Mouse (Mus musculus): ENCODE data around the gene Gpsm1. TPM values are rescaled to one million over a fixed set of nuclear protein-coding genes. Genes with fewer than 3 reads are reported as not detected.

Gpsm1 gene
- total RNA-seq, 1 experiment from 2014 or later, result 19.9 TPM

GRCm38 (mm10) chr2:26324917-26325316 lies 9.6 kb downstream of the Gpsm1 start:
- ATAC-seq (replicated peaks in 1 of 2; ENCODE audit: insufficient read depth in 1 of 2, low FRiP score in 2 of 2, low TSS enrichment in 1 of 2, low read depth in 1 of 2, poor library complexity in 2 of 2, severe bottlenecking in 2 of 2), result no peak

- peak; percentile 73 to 83 for ATAC-seq (replicated peaks in 1 of 2; ENCODE audit: insufficient read depth in 1 of 2, low FRiP score in 2 of 2, low TSS enrichment in 1 of 2, low read depth in 1 of 2, poor library complexity in 2 of 2, severe bottlenecking in 2 of 2)
Observed at GRCm38 (mm10) chr2:26325386-26326181, 10.3 kb downstream of the Gpsm1 start.

- ATAC-seq (replicated peaks in 1 of 2; ENCODE audit: insufficient read depth in 1 of 2, low FRiP score in 2 of 2, low TSS enrichment in 1 of 2, low read depth in 1 of 2, poor library complexity in 2 of 2, severe bottlenecking in 2 of 2), result peak; percentile 38 to 61
Observed at GRCm38 (mm10) chr2:26327852-26328251, 12.5 kb downstream of the Gpsm1 start.

- no peak for ATAC-seq (replicated peaks in 1 of 2; ENCODE audit: insufficient read depth in 1 of 2, low FRiP score in 2 of 2, low TSS enrichment in 1 of 2, low read depth in 1 of 2, poor library complexity in 2 of 2, severe bottlenecking in 2 of 2)
Observed at GRCm38 (mm10) chr2:26329402-26329801, 14.1 kb downstream of the Gpsm1 start.

- no peak for ATAC-seq (replicated peaks in 1 of 2; ENCODE audit: insufficient read depth in 1 of 2, low FRiP score in 2 of 2, low TSS enrichment in 1 of 2, low read depth in 1 of 2, poor library complexity in 2 of 2, severe bottlenecking in 2 of 2)
Observed at GRCm38 (mm10) chr2:26330056-26330468, 14.7 kb downstream of the Gpsm1 start.

GRCm38 (mm10) chr2:26330702-26331101 lies 15.4 kb downstream of the Gpsm1 start:
- ATAC-seq (replicated peaks in 1 of 2; ENCODE audit: insufficient read depth in 1 of 2, low FRiP score in 2 of 2, low TSS enrichment in 1 of 2, low read depth in 1 of 2, poor library complexity in 2 of 2, severe bottlenecking in 2 of 2), result no peak

GRCm38 (mm10) chr2:26338302-26339203 lies 23.2 kb downstream of the Gpsm1 start:
- ATAC-seq (replicated peaks in 1 of 2; ENCODE audit: insufficient read depth in 1 of 2, low FRiP score in 2 of 2, low TSS enrichment in 1 of 2, low read depth in 1 of 2, poor library complexity in 2 of 2, severe bottlenecking in 2 of 2), result no peak

GRCm38 (mm10) chr2:26339204-26339551 lies 23.9 kb downstream of the Gpsm1 start:
- ATAC-seq (replicated peaks in 1 of 2; ENCODE audit: insufficient read depth in 1 of 2, low FRiP score in 2 of 2, low TSS enrichment in 1 of 2, low read depth in 1 of 2, poor library complexity in 2 of 2, severe bottlenecking in 2 of 2), result no peak

GRCm38 (mm10) chr2:26341510-26341981 lies 26.2 kb downstream of the Gpsm1 start:
- no peak for ATAC-seq (replicated peaks in 1 of 2; ENCODE audit: insufficient read depth in 1 of 2, low FRiP score in 2 of 2, low TSS enrichment in 1 of 2, low read depth in 1 of 2, poor library complexity in 2 of 2, severe bottlenecking in 2 of 2)

GRCm38 (mm10) chr2:26342044-26342443 lies 26.7 kb downstream of the Gpsm1 start:
- ATAC-seq (replicated peaks in 1 of 2; ENCODE audit: insufficient read depth in 1 of 2, low FRiP score in 2 of 2, low TSS enrichment in 1 of 2, low read depth in 1 of 2, poor library complexity in 2 of 2, severe bottlenecking in 2 of 2), result 0 out of 4 replicates have a peak, but pooled peaks of 1 of the 2 experiments have one; percentile 14

GRCm38 (mm10) chr2:26342609-26343490 lies 27.5 kb downstream of the Gpsm1 start:
- ATAC-seq (replicated peaks in 1 of 2; ENCODE audit: insufficient read depth in 1 of 2, low FRiP score in 2 of 2, low TSS enrichment in 1 of 2, low read depth in 1 of 2, poor library complexity in 2 of 2, severe bottlenecking in 2 of 2), result no peak

GRCm38 (mm10) chr2:26348241-26348640 lies 32.9 kb downstream of the Gpsm1 start:
- ATAC-seq (replicated peaks in 1 of 2; ENCODE audit: insufficient read depth in 1 of 2, low FRiP score in 2 of 2, low TSS enrichment in 1 of 2, low read depth in 1 of 2, poor library complexity in 2 of 2, severe bottlenecking in 2 of 2), result no peak

- ATAC-seq (replicated peaks in 1 of 2; ENCODE audit: insufficient read depth in 1 of 2, low FRiP score in 2 of 2, low TSS enrichment in 1 of 2, low read depth in 1 of 2, poor library complexity in 2 of 2, severe bottlenecking in 2 of 2), result peak; percentile 87 to 90
Observed at GRCm38 (mm10) chr2:26351358-26352290, 36.3 kb downstream of the Gpsm1 start, which contains the start of gene Dnlz. Gene Dnlz, minus strand, starts transcription at chr2:26352110.

GRCm38 (mm10) chr2:26352291-26352910 lies 37.1 kb downstream of the Gpsm1 start:
- ATAC-seq (replicated peaks in 1 of 2; ENCODE audit: insufficient read depth in 1 of 2, low FRiP score in 2 of 2, low TSS enrichment in 1 of 2, low read depth in 1 of 2, poor library complexity in 2 of 2, severe bottlenecking in 2 of 2), result no peak; a peak in 1 of 4 replicates

GRCm38 (mm10) chr2:26353066-26353980 lies 38.0 kb downstream of the Gpsm1 start:
- no peak for ATAC-seq (replicated peaks in 1 of 2; ENCODE audit: insufficient read depth in 1 of 2, low FRiP score in 2 of 2, low TSS enrichment in 1 of 2, low read depth in 1 of 2, poor library complexity in 2 of 2, severe bottlenecking in 2 of 2)

All from hematopoietic stem cell, adult 5-6 weeks (primary cell).